Mouse (Mus musculus) midbrain, embryonic 10.5 days (tissue): ENCODE measurements around the gene Rab8a. TPM values are rescaled to one million over a fixed set of nuclear protein-coding genes. Genes with fewer than 3 reads are reported as not detected.

Source experiments
- DNase-seq: peaks from one replicate; pipeline ENCODE4 v3.0.0-alpha.2; 2017; ENCODE audit warnings: low spot score
- H3K27ac ChIP-seq: fragments of 300-500 bp; sonication (generic); replicated peaks from 2 replicates; pipeline ENCODE4 v1.5.1; 2016; ENCODE audit warnings: mild to moderate bottlenecking
- H3K27me3 ChIP-seq: fragments of 300-500 bp; sonication (generic); 2 replicates; pipeline ENCODE4 v1.6.1; 2016; ENCODE audit warnings: low read depth, mild to moderate bottlenecking; ENCODE audit not compliant: poor library complexity, severe bottlenecking
- H3K36me3 ChIP-seq: fragments of 300-500 bp; sonication (generic); 2 replicates; pipeline ENCODE4 v1.6.1; 2016; ENCODE audit warnings: mild to moderate bottlenecking, moderate library complexity
- H3K4me1 ChIP-seq: fragments of 300-500 bp; sonication (generic); 2 replicates; pipeline ENCODE4 v1.6.1; 2016
- H3K4me3 ChIP-seq: fragments of 300-500 bp; sonication (generic); 2 replicates; pipeline ENCODE4 v1.5.1; 2016; ENCODE audit warnings: mild to moderate bottlenecking, moderate library complexity
- H3K9me3 ChIP-seq: fragments of 300-500 bp; sonication (generic); replicated peaks from 2 replicates; pipeline ENCODE4 v1.6.1; 2016; ENCODE audit warnings: mild to moderate bottlenecking
- WGBS: fragments of 180-500 bp; shearing (Covaris S2); methylation state at CpG from one replicate; pipeline ENCODE4 v1.1.7; 2016; 5-methylcytosine and 5-hydroxymethylcytosine counted together
- polyA plus RNA-seq: library from polyadenylated mRNA; unstranded; fragments of >200 nt; fragmentation: Nextera tagmentation; extraction: Ambion mirVana; gene quantifications from 2 replicates; pipeline ENCODE4 v1.2.1, GENCODE M21; 2016

Gene Rab8a
- polyA plus RNA-seq, 1 experiment from 2014 or later, result 133 TPM

DNA sequence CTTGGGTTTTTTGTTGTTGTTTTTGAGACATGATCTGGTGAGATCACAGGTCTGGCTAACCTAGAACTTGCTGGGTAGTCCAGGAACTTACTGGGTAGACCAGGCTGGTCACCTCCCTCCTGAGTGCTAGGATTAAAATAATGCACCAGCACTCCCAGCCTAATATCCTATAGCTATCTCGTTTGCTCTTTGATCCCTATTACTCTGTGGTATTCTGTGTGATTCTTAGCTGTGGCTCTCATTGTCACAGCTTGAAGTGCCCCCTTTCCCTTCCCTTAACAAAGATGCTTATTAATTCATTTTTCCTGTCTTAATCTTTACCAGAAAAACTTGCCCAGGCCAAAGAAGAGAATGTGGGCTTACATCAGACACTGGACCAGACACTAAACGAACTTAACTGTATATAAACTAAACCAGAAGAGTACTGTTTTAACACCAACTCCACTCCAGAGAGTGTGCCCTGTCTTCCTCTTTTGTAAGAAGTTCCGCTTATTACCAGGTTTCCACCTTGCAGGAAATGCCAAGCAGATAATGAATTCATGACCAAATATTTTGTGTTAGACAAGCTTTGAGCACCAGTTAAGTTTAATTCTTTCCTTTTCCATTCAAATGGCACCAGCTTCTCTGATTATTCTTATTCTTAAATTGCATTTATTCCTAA is 9.5 kb upstream of the Rab8a start:
- H3K27me3 ChIP-seq, result no peaks in the 10 kb centered on the region
- H3K4me3 ChIP-seq, result no peak overlapping the region
- H3K36me3 ChIP-seq, result peaks cover 77% of the 10 kb centered on the region
- no peaks in the 10 kb centered on the region for H3K4me1 ChIP-seq
- WGBS, result 89% methylated on average over 3 of the region's 3 CpGs
- no peak overlapping the region for H3K27ac ChIP-seq
- no peak for DNase-seq
- no peaks in the 10 kb centered on the region for H3K9me3 ChIP-seq

DNA sequence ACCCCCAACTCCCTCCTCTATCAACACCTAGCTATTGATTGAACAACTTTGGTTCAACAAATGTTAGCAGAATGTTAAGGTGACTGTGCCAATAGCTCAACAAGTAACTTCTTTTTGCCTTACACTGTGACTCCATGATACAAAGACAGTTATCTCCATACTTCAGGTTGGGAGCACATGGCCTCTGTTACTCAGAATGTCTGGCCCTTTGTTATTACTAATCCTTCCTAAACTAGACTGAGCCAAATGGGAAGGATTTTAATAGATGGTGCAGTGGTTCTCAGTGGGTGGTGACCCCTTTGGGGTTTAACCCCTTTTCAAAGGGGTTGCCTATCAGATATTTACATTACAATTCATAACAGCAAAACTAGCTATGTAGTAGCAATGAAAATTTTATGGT is 7.6 kb upstream of the Rab8a start:
- H3K36me3 ChIP-seq, result peaks cover 59% of the 10 kb centered on the region
- no peak for DNase-seq

GRCm38 (mm10) chr8:72158096-72158495 is 2.9 kb upstream of the Rab8a start:
- Histone ChIP-seq H3K4me1 (peaks cover 22% of the 10 kb centered on the region), H3K27ac (no peak overlapping the region), H3K9me3 (no peaks in the 10 kb centered on the region), H3K27me3 (no peaks in the 10 kb centered on the region), H3K36me3 (peaks cover 18% of the 10 kb centered on the region), H3K4me3 (no peak overlapping the region)
- DNase-seq, result no peak
- 90% methylated on average over 2 of the region's 2 CpGs for WGBS

More for the DNA sequence above, 7.6 kb upstream of the Rab8a start:
- no peaks in the 10 kb centered on the region for H3K9me3 ChIP-seq
- no peak overlapping the region for H3K4me3 ChIP-seq
- H3K27ac ChIP-seq, result no peak overlapping the region
- no peaks in the 10 kb centered on the region for H3K4me1 ChIP-seq
- H3K27me3 ChIP-seq, result no peaks in the 10 kb centered on the region

- H3K4me1 ChIP-seq, result peaks cover 22% of the 10 kb centered on the region
- no peak for DNase-seq
- H3K9me3 ChIP-seq, result no peaks in the 10 kb centered on the region
- no peak overlapping the region for H3K4me3 ChIP-seq
- no peaks in the 10 kb centered on the region for H3K27me3 ChIP-seq
- no peak overlapping the region for H3K27ac ChIP-seq
- peaks cover 18% of the 10 kb centered on the region for H3K36me3 ChIP-seq
- 82% methylated on average over 3 of the region's 3 CpGs for whole genome bisulfite sequencing
Observed at GRCm38 (mm10) chr8:72158726-72159125, 2.3 kb upstream of the Rab8a start.

DNA sequence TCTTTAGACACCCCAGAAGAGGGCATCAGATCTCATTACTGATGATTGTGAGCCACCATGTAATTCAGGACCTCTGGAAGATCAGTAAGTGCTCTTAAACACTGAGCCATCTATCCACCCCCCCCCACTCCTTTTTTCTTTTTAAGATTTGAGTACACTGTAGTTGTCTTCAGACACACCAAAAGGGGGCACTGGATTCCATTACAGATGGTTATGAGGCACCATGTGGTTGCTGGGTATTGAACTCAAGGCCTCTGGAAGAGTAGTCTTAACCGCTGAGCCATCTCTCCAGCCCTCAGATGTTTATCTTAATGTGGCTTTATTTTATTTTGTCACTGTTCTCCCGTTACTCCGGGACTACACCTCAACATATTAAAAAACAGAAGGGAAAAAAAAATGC is 993 bp upstream of the Rab8a start:
- no peak for DNase-seq
- no peaks in the 10 kb centered on the region for H3K27me3 ChIP-seq
- H3K9me3 ChIP-seq, result no peaks in the 10 kb centered on the region
- peaks cover 22% of the 10 kb centered on the region for H3K36me3 ChIP-seq
- H3K4me1 ChIP-seq, result peaks cover 22% of the 10 kb centered on the region
- H3K4me3 ChIP-seq, result peak overlapping the region; percentile 88
- 0 out of 2 replicates have a peak overlapping the region, but pooled peaks have one; percentile 90 for H3K27ac ChIP-seq
- 74% methylated on average over 3 of the region's 3 CpGs for WGBS

DNA sequence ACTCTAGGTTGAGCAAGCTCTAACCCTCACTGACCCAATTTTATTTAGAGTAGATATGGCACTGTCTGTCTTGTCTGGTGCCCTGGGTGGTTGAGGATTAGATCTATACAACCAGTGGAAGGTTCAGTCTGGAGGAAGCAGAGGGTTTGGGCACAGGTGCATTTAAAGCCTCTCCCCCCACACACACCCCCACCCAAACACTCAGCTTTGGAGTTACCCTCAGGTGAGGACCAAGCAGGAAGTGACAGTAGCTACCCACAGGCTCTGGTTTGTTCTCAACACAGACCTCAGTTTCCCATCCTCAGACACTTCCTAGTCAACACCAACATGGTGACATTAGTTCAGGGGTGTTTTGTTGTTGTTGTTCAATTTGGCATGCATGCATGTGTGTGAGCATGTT is 1.8 kb downstream of the Rab8a start:
- no peak for DNase-seq
- peaks cover 45% of the 10 kb centered on the region for H3K36me3 ChIP-seq
- no peaks in the 10 kb centered on the region for H3K27me3 ChIP-seq
- H3K9me3 ChIP-seq, result no peaks in the 10 kb centered on the region
- peaks cover 22% of the 10 kb centered on the region for H3K4me1 ChIP-seq
- H3K27ac ChIP-seq, result no peak overlapping the region
- H3K4me3 ChIP-seq, result peak overlapping the region; percentile 88; the same call in 1 of the 2 replicates

DNA sequence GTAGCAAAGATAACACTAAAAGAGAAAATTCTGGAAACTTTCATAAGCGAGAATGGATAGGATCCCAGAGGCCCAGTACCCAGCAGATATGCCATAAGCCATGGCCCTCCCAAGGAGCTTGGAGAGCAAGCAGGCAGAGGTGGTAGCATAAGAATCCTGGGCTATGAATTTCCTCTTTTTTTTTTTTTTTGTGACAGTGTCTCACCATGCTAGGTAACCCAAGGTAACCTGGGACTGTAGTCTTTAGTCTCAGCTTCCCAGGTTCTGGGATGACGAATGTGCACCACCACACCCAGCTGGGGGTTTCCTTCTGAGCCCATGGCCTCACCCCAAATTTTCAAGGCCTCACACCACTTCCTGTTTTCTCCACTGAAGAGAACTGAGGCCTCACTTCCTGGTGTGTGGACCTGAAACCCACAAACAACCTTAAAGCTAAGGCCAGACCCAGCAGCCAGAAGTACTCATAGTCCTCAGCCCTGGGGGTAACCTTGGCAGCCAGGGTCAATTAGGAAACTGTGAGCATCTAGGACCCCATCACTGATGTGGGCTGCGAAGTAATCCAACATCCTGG is 8.2 kb downstream of the Rab8a start:
- H3K4me1 ChIP-seq, result no peaks in the 10 kb centered on the region
- H3K27ac ChIP-seq, result no peak overlapping the region
- no peak overlapping the region for H3K4me3 ChIP-seq
- no peaks in the 10 kb centered on the region for H3K9me3 ChIP-seq
- no peak for DNase-seq
- WGBS, result 94% methylated on average over 3 of the region's 3 CpGs
- no peaks in the 10 kb centered on the region for H3K27me3 ChIP-seq
- H3K36me3 ChIP-seq, result peaks cover 95% of the 10 kb centered on the region

DNA sequence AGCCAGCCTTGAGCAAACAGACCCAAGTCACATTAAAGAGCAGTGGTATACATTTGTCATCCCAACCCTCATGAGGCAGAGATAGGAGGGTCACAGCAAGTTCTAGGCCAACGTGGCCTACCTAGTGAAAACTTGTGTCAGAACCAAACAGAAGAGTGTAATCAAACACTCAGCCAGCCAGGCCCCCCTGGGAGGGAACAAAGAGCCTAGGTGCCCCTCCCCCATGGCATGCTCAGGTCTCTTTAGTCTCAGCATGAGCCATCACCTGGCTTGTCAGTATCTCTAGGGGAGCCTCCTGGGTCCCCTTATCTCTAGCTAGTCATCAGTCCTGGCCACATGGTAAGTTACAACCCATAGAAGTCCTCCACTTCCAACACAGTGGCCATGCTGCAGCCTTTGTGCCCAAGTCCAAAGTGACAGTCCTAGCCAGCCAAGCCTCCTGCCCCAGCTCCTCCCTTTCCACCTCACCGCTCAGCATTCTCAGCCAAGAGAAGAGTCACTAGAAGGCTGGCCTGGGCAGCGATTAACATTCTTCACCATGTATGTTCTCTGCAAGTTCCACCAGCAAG is 8.8 kb downstream of the Rab8a start:
- Histone ChIP-seq H3K9me3 (no peaks in the 10 kb centered on the region), H3K4me1 (no peaks in the 10 kb centered on the region), H3K4me3 (no peak overlapping the region), H3K27me3 (no peaks in the 10 kb centered on the region), H3K36me3 (peaks cover 95% of the 10 kb centered on the region), H3K27ac (no peak overlapping the region)
- no peak for DNase-seq
- 86% methylated on average over 3 of the region's 3 CpGs for WGBS

DNA sequence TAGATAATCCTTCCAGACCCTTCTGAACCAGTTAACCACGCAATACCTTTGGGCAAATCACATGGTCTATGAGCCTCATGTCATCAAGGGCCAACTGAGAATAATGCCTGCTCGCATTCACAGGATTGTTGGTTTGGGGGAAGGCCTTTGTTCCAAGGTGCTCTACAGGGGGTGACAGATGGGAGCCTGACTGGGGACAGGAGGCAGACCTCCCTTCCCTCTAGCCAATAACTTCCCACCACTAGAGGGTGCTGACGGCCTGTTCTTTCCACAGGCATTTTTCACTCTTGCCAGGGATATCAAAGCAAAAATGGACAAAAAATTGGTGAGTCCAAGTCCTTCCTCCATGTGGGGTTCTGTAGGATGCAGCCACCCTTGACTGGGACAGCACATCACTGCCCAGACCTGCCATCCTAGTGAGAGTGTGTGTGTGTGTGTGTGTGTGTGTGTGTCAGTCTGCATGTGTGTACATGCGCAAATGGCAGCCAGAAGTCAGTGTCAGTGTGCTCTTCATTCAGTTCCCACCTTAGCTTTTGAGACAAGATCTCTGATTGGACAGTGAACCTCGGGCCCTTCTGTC is 16.4 kb downstream of the Rab8a start:
- WGBS, result 66% methylated on average over 5 of the region's 5 CpGs
- Histone ChIP-seq H3K27me3 (no peaks in the 10 kb centered on the region), H3K27ac (no peak overlapping the region), H3K4me1 (no peaks in the 10 kb centered on the region), H3K36me3 (peaks cover 98% of the 10 kb centered on the region), H3K4me3 (no peak overlapping the region), H3K9me3 (no peaks in the 10 kb centered on the region)
- peak; percentile 54 for DNase-seq

GRCm38 (mm10) chr8:72183554-72184202 is 22.7 kb downstream of the Rab8a start:
- H3K27me3 ChIP-seq, result no peaks in the 10 kb centered on the region
- no peak overlapping the region for H3K27ac ChIP-seq
- H3K36me3 ChIP-seq, result peaks cover 35% of the 10 kb centered on the region
- no peak for DNase-seq
- H3K4me1 ChIP-seq, result no peaks in the 10 kb centered on the region
- 94% methylated on average over 2 of the region's 2 CpGs for WGBS
- H3K9me3 ChIP-seq, result no peaks in the 10 kb centered on the region
- no peak overlapping the region for H3K4me3 ChIP-seq

GRCm38 (mm10) chr8:72187793-72188331 is 26.9 kb downstream of the Rab8a start:
- Histone ChIP-seq H3K27me3 (no peaks in the 10 kb centered on the region), H3K9me3 (no peaks in the 10 kb centered on the region), H3K4me1 (no peaks in the 10 kb centered on the region), H3K36me3 (no peaks in the 10 kb centered on the region), H3K27ac (no peak overlapping the region), H3K4me3 (no peak overlapping the region)
- 74% methylated on average over 2 of the region's 2 CpGs for WGBS
- DNase-seq, result no peak

DNA sequence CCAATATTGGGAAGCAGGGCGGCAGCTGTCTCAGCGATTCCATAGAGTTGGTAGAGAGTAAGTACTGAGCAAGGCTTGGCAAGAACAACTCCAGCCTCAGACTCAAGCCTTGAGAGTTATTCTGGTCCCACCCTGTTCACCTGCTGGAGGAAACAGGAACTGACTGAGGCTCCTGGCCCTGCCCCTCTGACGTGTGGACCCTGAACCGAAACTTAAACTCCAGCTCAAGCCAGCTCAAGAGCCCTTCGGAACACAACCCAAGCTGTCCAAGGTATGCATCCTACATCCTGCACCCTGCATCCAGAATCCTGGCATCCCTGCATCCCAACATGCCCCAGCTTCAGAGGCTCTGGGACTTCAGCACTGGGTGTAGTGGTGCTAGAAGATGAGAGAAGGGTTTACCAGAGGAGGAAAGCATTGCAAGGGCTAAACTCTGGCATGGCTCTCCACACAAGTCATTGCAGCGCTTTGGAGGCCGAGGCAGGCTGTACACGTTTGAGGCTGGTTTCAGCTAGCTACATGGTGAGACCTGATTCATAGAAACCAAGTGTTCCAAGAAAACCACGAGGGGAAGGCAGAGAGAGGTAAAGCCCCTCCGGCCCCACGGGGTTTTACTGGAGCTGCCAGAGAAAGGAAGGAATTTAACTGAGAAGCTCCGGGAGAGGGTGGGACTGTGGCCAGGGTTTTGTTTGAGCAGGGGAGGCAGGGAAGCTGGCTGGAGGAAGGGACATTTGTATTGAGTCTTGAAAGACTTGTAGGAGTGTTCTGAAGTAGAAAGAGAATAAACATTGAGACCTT is 28.6 kb downstream of the Rab8a start, which contains the start of gene Hsh2d:
Gene Hsh2d (plus strand): TSS at position 222 of the 798 bp plus-strand sequence.
- DNase-seq, result no peak
- H3K27ac ChIP-seq, result no peak within 1 kb of the TSS
- WGBS, result 71% methylated on average over 12 of the region's 12 CpGs
- H3K9me3 ChIP-seq, result no peaks in the 10 kb centered on the region
- H3K27me3 ChIP-seq, result no peaks in the 10 kb centered on the region
- H3K4me1 ChIP-seq, result no peaks in the 10 kb centered on the region
- H3K36me3 ChIP-seq, result no peaks in the 10 kb centered on the region
- no peak within 1 kb of the TSS for H3K4me3 ChIP-seq
